Mouse (Mus musculus) forebrain, embryonic 16.5 days (tissue): ENCODE results near the gene Cntfr. TPM values are rescaled to one million over a fixed set of nuclear protein-coding genes. Genes with fewer than 3 reads are reported as not detected.

ENCODE experiments used
- ATAC-seq: fragments of 200-750 bp; cut with Nextera tagmentation; 2 replicates; pipeline ENCODE4 v1.8.0; 2017; ENCODE audit warnings: mild to moderate bottlenecking, moderate library complexity
- H3K27ac ChIP-seq: fragments of 300-500 bp; sonication (generic); 2 replicates; pipeline ENCODE4 v1.5.1; 2014; ENCODE audit warnings: low read length, control low read depth
- H3K27me3 ChIP-seq: fragments of 300-500 bp; sonication (generic); replicated peaks from 2 replicates; pipeline ENCODE4 v1.6.1; 2014; ENCODE audit warnings: low read length; ENCODE audit not compliant: control insufficient read depth, insufficient read depth
- H3K36me3 ChIP-seq: fragments of 300-500 bp; sonication (generic); 2 replicates; pipeline ENCODE4 v1.6.1; 2014; ENCODE audit not compliant: control insufficient read depth, insufficient read depth
- H3K4me1 ChIP-seq: fragments of 300-500 bp; sonication (generic); replicated peaks from 2 replicates; pipeline ENCODE4 v1.6.1; 2014; ENCODE audit warnings: low read length; ENCODE audit not compliant: control insufficient read depth, insufficient read depth
- H3K4me2 ChIP-seq: fragments of 300-500 bp; sonication (generic); 2 replicates; pipeline ENCODE4 v1.6.1; 2014; ENCODE audit warnings: mild to moderate bottlenecking, low read length, control low read depth
- H3K4me3 ChIP-seq: fragments of 300-500 bp; sonication (generic); replicated peaks from 2 replicates; pipeline ENCODE4 v1.5.1; 2014; ENCODE audit warnings: mild to moderate bottlenecking, low read length, control low read depth
- H3K9ac ChIP-seq: fragments of 300-500 bp; sonication (generic); replicated peaks from 2 replicates; pipeline ENCODE4 v1.6.1; 2014; ENCODE audit warnings: low read depth, low read length, control low read depth
- H3K9me3 ChIP-seq: fragments of 300-500 bp; sonication (generic); 2 replicates; pipeline ENCODE4 v1.6.1; 2016; ENCODE audit warnings: low read length; ENCODE audit not compliant: control insufficient read depth
- WGBS: fragments of 180-500 bp; shearing (Covaris S2); extraction: QIAGEN DNeasy Blood & Tissue Kit; methylation state at CpG from one replicate; pipeline ENCODE4 v1.1.7; 2014; 5-methylcytosine and 5-hydroxymethylcytosine counted together
- polyA plus RNA-seq: library from polyadenylated mRNA; unstranded; fragments of >200 nt; fragmentation: Nextera tagmentation; extraction: Ambion mirVana; gene quantifications from 2 replicates; pipeline ENCODE4 v1.2.1, GENCODE M21; 2015

Cntfr gene
- polyA plus RNA-seq, 1 experiment from 2014 or later: 16.7 TPM

- no peaks in the 10 kb centered on the region for H3K27me3 ChIP-seq
- no peaks in the 10 kb centered on the region for H3K36me3 ChIP-seq
- H3K4me3 ChIP-seq: no peak overlapping the region
- H3K4me1 ChIP-seq: peaks cover 75% of the 10 kb centered on the region
- no peaks in the 10 kb centered on the region for H3K9me3 ChIP-seq
- H3K27ac ChIP-seq: peak overlapping the region; percentile 33; the same call in 1 of the 2 replicates
- ATAC-seq: no peak
- H3K9ac ChIP-seq: peak overlapping the region; percentile 4; the same call in 1 of the 2 replicates
- peak overlapping the region; percentile 8; the same call in 1 of the 2 replicates for H3K4me2 ChIP-seq
- 34% methylated on average over 13 of the region's 17 CpGs for WGBS
These were observed 20.5 kb downstream of the Cntfr start for GRCm38 (mm10) chr4:41676248-41677005.

- WGBS: 31% methylated on average over 19 of the region's 19 CpGs
- H3K9me3 ChIP-seq: no peaks in the 10 kb centered on the region
- H3K4me2 ChIP-seq: no peak overlapping the region
- no peaks in the 10 kb centered on the region for H3K36me3 ChIP-seq
- no peak overlapping the region for H3K27ac ChIP-seq
- H3K4me1 ChIP-seq: peaks cover 50% of the 10 kb centered on the region
- no peak overlapping the region for H3K9ac ChIP-seq
- no peak for ATAC-seq
- H3K27me3 ChIP-seq: no peaks in the 10 kb centered on the region
- no peak overlapping the region for H3K4me3 ChIP-seq
These were observed 23.7 kb downstream of the Cntfr start for GRCm38 (mm10) chr4:41673186-41673585.

DNA sequence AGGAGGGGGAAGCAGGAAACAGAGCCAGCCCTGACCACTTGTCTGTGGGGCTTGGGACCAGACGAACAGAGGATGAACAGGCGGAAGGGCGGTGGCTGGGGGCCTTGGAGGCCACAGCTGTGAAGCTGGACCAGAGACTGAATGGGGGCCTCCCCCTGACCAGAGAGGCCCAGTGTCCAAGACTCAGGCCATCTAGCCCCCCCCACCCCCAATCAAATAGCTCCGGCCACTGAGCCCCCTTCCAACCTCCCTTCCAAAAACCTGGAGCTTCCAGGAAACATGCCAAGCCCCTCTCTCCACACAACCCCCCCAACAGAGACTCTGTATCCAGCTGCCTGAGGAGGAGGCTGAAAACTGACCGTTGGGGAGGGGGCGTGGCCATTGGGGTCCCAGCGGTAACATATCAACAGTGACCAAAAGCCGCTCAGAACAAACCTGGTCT is 24.3 kb downstream of the Cntfr start:
- peaks cover 43% of the 10 kb centered on the region for H3K4me1 ChIP-seq
- no peak overlapping the region for H3K4me2 ChIP-seq

DNA sequence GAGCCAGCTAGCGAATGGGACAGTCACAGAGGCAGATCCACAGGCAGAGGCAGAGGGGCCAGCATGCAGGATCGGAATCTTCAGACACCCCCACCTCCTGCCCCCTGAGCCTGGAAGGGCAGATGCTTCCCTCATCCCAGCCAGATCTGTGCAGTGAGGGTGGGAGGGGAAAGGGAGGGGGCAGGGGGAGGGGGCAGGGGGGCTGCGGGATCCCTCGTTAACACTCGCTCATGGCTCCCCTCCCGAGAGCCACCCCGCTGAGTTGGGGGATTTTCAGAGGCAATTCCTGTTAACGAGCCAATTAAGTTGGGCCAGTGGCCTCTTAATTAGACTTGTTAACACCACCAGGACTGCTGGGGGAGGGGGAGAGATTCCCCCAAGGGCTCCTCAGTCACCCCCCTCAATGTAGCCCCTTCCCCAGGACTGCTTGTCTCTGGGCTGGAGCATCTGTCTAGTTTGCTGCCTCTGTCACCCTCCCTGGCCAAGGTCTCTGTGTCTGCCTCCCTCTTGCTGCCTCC is 24.9 kb downstream of the Cntfr start:
- Histone ChIP-seq H3K4me3 (no peak overlapping the region), H3K4me2 (peak overlapping the region; percentile 8; the same call in 1 of the 2 replicates), H3K27me3 (no peaks in the 10 kb centered on the region), H3K9ac (0 out of 2 replicates have a peak overlapping the region, but pooled peaks have one; percentile 18), H3K27ac (0 out of 2 replicates have a peak overlapping the region, but pooled peaks have one; percentile 17), H3K36me3 (no peaks in the 10 kb centered on the region), H3K4me1 (peaks cover 38% of the 10 kb centered on the region), H3K9me3 (no peaks in the 10 kb centered on the region)
- WGBS: 2% methylated on average over 8 of the region's 8 CpGs
- peak; percentile 70 for ATAC-seq

More for the DNA sequence above, 24.3 kb downstream of the Cntfr start:
- H3K4me3 ChIP-seq: no peak overlapping the region
- no peak overlapping the region for H3K27ac ChIP-seq
- no peak overlapping the region for H3K9ac ChIP-seq
- no peaks in the 10 kb centered on the region for H3K27me3 ChIP-seq
- no peak for ATAC-seq
- no peaks in the 10 kb centered on the region for H3K9me3 ChIP-seq
- 12% methylated on average over 8 of the region's 8 CpGs for WGBS
- H3K36me3 ChIP-seq: no peaks in the 10 kb centered on the region

DNA sequence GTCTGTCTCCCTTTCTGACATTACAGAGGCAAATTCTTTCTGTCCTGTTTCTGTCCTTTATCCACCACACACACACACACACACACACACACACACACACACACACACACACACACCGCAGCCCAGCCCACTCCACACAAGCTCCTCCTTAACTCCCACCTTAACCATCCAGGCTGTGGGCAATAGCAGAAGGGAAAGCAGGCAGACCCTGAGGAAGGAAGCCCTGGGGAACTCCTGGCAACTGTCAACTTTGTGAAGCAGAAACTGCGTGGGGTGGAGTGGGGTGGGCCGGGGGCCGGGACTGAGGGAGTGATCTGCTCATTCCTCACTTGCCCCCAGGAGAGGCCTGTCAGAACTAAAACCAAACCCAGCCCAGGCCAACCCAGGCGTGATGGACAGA is 25.4 kb downstream of the Cntfr start:
- no peak overlapping the region for H3K9ac ChIP-seq
- WGBS: 12% methylated on average over 4 of the region's 5 CpGs
- H3K27ac ChIP-seq: 0 out of 2 replicates have a peak overlapping the region, but pooled peaks have one; percentile 17
- H3K9me3 ChIP-seq: no peaks in the 10 kb centered on the region
- H3K4me2 ChIP-seq: peak overlapping the region; percentile 8; the same call in 1 of the 2 replicates
- H3K4me3 ChIP-seq: no peak overlapping the region
- no peaks in the 10 kb centered on the region for H3K36me3 ChIP-seq
- no peaks in the 10 kb centered on the region for H3K27me3 ChIP-seq
- peak; percentile 5; the same call in 1 of the 2 replicates for ATAC-seq
- H3K4me1 ChIP-seq: peaks cover 33% of the 10 kb centered on the region

DNA sequence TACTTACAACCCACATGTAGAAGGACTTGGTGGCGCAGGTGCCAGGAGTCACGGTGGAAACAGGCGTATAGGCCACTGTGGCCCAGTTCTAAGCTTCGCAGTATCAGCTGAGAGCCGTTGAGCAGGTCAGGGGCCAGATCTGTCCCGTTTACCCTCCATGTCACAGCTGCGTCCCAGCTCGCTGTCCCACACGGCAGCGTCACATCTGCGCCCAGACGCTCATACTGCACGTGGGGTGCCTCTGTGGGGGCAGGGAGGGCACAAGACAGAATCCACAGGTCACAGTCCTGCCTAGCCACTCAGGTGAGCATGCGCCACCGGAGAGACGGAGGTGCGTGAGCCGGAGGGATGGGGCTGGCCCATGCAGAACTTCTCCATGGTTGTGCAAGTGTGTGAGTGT is 26.1 kb downstream of the Cntfr start:
- 75% methylated on average over 18 of the region's 18 CpGs for WGBS
- Histone ChIP-seq H3K4me3 (no peak overlapping the region), H3K9ac (no peak overlapping the region), H3K4me2 (no peak overlapping the region), H3K9me3 (no peaks in the 10 kb centered on the region), H3K4me1 (peaks cover 26% of the 10 kb centered on the region), H3K27me3 (no peaks in the 10 kb centered on the region), H3K27ac (no peak overlapping the region), H3K36me3 (no peaks in the 10 kb centered on the region)
- no peak for ATAC-seq

DNA sequence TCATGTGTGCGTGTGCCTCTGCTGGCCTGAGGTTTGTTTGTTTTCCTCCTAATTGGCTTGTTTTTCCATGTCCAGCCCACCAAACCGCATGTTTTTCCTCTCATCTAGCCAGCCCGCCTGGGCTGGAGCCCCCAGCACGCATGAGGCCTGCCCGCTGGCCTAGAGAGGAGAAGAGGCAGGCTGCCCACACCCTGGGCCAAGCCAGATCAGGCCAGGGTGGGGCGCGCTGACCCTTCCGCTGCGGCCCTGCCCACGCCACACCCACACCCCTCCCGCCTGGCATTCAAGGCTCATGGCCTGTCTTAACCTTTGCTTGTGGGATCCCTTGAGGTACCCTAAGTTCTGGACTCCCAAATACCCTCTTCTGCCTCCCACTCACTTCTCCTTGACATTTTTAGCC is 30.2 kb downstream of the Cntfr start:
- 85% methylated on average over 10 of the region's 11 CpGs for WGBS
- no peak overlapping the region for H3K9ac ChIP-seq
- no peak for ATAC-seq
- no peaks in the 10 kb centered on the region for H3K27me3 ChIP-seq
- no peak overlapping the region for H3K4me3 ChIP-seq
- peaks cover 15% of the 10 kb centered on the region for H3K4me1 ChIP-seq
- H3K9me3 ChIP-seq: no peaks in the 10 kb centered on the region
- no peak overlapping the region for H3K27ac ChIP-seq
- no peaks in the 10 kb centered on the region for H3K36me3 ChIP-seq
- no peak overlapping the region for H3K4me2 ChIP-seq

DNA sequence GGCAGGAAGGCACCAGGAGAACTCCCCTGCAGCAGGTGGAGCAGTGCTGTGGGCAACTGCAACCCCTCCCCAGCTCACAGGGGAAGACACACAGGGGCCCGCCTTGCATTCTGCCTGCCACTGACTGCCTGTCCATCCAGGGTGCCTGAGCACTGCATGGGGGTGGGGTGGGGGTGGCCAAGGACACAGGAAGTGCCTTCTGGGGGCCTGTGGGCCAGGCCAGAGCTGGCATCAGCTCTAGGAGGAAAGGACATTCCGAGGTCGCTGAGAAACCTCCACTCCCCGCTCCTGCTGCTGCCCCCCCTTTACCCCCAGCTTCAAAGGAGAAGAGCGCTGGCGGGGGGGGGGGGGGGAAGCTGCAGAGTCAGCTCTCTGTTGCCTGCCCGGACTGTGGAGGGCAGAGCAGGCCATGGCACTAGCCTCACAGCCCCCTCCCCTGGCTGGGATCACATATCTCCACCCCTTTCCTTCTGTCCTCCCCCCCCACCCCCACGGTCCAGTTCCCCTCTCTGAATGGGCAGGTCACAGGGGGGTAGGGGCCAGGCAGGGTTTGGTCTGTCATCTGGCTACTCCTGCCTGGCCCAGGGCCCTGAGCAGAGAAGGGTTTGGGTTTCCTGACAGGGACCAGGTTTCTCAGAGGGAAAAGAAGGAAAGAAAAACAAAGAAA is 31.7 kb downstream of the Cntfr start:
- H3K9ac ChIP-seq: 0 out of 2 replicates have a peak overlapping the region, but pooled peaks have one; percentile 18
- H3K4me3 ChIP-seq: no peak overlapping the region
- no peaks in the 10 kb centered on the region for H3K36me3 ChIP-seq
- 4% methylated on average over 6 of the region's 8 CpGs for WGBS
- no peak for ATAC-seq
- H3K9me3 ChIP-seq: no peaks in the 10 kb centered on the region
- no peak overlapping the region for H3K27ac ChIP-seq
- H3K27me3 ChIP-seq: no peaks in the 10 kb centered on the region
- no peak overlapping the region for H3K4me2 ChIP-seq
- peaks cover 23% of the 10 kb centered on the region for H3K4me1 ChIP-seq

DNA sequence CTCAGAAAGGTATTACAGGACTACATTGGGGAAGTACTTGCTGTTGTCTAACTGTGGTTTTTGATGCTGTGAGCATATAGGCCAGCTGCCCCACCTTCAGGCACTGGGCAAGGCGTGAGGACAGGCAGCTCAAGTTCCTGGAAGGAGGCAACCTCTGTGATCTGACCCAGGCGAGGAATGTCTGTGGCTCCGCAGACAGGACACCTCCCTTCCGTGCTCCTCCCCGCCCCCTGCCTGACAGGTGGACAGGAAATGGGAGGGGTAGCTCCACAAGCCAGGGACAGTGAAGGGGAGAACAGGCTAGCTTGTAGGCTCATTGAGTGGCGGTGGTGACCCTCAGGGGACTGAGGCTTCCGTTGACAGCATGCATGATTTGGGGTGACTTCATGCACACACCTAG is 32.4 kb downstream of the Cntfr start:
- Histone ChIP-seq H3K27ac (no peak overlapping the region), H3K4me2 (no peak overlapping the region), H3K4me1 (peaks cover 23% of the 10 kb centered on the region), H3K4me3 (no peak overlapping the region), H3K27me3 (no peaks in the 10 kb centered on the region), H3K36me3 (no peaks in the 10 kb centered on the region), H3K9ac (no peak overlapping the region), H3K9me3 (no peaks in the 10 kb centered on the region)
- no peak for ATAC-seq
- WGBS: 74% methylated on average over 7 of the region's 7 CpGs
